ENCODE assay signal across 8 mouse cellular contexts in the genomic region with DNA sequence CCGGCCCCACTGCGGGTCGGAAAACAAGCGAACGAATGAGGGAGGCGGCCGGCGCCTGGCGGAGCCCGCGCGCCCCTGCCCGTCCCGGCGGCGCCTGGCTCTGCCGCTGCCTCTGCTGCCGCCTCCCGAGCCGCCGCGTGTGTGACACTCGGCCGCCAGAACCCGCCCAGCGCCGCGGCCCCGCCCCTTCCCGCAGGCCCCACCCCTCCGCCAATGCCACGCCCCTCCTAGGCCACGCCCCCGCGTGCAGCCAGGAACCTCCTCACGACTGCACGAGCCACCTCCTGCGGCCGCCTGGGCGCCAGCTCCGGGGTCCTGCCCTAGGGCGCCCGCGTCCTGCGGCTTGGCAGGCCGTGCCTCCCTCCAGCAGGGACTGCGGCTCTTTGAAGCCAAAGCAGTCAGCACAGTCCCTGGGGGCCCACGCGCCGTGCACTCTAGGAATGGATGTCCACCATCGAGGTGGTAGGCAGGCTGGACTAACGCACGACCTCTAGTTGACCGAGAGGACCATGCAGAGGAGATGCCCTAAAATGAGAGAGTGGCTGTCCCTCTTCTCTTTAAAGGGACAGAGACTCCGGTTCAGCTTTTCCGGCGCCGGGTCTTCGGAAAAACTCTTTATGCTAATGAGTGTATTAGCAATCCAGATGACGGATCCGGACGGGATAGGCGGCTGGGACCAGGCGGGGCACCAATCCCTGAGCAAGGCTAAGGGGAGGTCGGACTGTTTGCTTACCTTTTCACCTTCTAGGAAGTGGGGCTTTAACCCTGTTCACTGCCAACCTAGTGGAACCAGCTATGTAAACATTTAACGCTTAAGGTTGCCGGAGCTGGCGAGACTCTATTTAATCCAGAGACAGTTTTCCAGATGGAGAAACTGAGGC. TPM values are rescaled to one million over a fixed set of nuclear protein-coding genes. Genes with fewer than 3 reads are reported as not detected.
DNase-seq lines count a peak whose midpoint lies in the region; ATAC-seq lines count a peak whose summit lies in the region.

No protein-coding gene starts in this region.

- DNase-seq in adrenal gland, adult (ENCODE audit: inconsistent age in 2 of 2, low spot score in 1 of 2) = peak; percentile 93 to 98
- peak; percentile 93 for DNase-seq in embryo, embryonic 10 days (ENCODE audit: low spot score)
- peak; percentile 97 for DNase-seq in gastrocnemius, postnatal 10 days
- peak; percentile 92 for DNase-seq in induced T-regulatory cell, adult 2 months (ENCODE audit: low read depth)
- DNase-seq in left cerebral cortex, adult 8-10 months (ENCODE audit: low spot score in 2 of 2) = peak; percentile 79 to 87
- DNase-seq in right cerebral cortex, adult 18-20 months = peak; percentile 87
- peak; percentile 91 for DNase-seq in urinary bladder, adult 2 months (ENCODE audit: low spot score)

- ATAC-seq in megakaryocyte, adult 5-6 weeks (ENCODE audit: poor library complexity, severe bottlenecking) = peak; percentile 75

RNA-seq across cellular contexts. Expression of gene Shb, which starts 1.4 kb away (rescaled TPM):
- 10 to 100 TPM in 1 of 2 experiments, 1 to 10 TPM in 1; 9.3 to 12.5 TPM for total RNA-seq in gastrocnemius, postnatal 10 days (2021)
- 10 to 100 TPM; 17.1 to 20.0 (median 18.9) TPM for total RNA-seq in left cerebral cortex, adult 8-10 months (2022)
- total RNA-seq in megakaryocyte, adult 5-6 weeks (2015) = 3.7 and 3.9 TPM in 2 replicates
- total RNA-seq in megakaryocyte, adult 5-6 weeks (2017) = 1.8 and 3.3 TPM in 2 replicates
- polyA plus RNA-seq in urinary bladder, adult 2 months (2012; rRNA removed) = 29.4 and 40.4 TPM in 2 replicates

Comparison
In these comparisons a context has a peak if more than half of its experiments do, and no peak if none do; other contexts are left out.
1. Peak in every context shown above with its lines: DNase-seq and ATAC-seq.